Mouse (Mus musculus) embryonic fibroblast, embryonic 13.5 days (primary cell): ENCODE measurements around the gene Vipas39.

Source experiments
- CTCF ChIP-seq: IDR thresholded peaks from 2 replicates; pipeline ENCODE4 v1.5.1; 2011; ENCODE audit warnings: mild to moderate bottlenecking, control low read depth, low read length, moderate library complexity, borderline replicate concordance; ENCODE audit not compliant: insufficient read depth
- POLR2A ChIP-seq: IDR thresholded peaks from 2 replicates; pipeline ENCODE4 v1.6.1; 2011; ENCODE audit warnings: low read depth, mild to moderate bottlenecking, control low read depth, low read length, moderate library complexity

DNA sequence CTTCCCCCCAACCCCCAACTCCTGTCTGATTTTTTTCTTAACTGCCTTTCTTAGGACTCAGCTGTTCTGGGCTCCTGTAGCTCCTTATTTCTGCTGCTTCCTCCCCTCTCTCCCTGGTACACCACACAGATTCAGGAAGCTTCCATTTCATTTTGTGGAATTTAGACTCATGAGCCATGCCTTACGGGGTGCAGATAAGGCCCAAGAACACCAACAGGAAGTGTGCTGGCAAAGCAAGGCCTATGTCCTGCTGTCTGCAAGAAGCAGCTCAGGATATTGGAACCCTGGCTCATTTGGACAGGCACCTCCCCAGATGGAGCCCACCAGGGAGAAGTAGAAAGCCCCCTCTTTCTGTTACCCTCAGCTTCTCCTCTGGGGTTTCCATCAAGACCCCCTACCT lies 15.7 kb upstream of the Vipas39 start:
- TF ChIP-seq CTCF, result no peak
- TF ChIP-seq POLR2A, result no peak
